9 mouse cellular contexts compared by ENCODE assay signal in genomic region chr2:168912051-168912891, GRCm38 (mm10). TPM values are rescaled to one million over a fixed set of nuclear protein-coding genes. Genes with fewer than 3 reads are reported as not detected.
A peak's percentile ranks its signal among the peaks of the same experiment; 100 is the strongest.
DNase-seq lines count a peak whose midpoint lies in the region; ATAC-seq and TF ChIP-seq lines count a peak whose summit lies in the region.
"Had no signal": no experiment of that assay in that cellular context is flagged by ENCODE, and none has a peak within 500 bp of the region (broad histone marks: within the 10 kb centered on the region; RNA-seq: fewer than 3 reads in every experiment).

No protein-coding gene starts in this region.

- peak overlapping the region; percentile 79 for H3K4me3 ChIP-seq in E14TG2a.4 (replicated peaks; ENCODE audit: low read length)
- peak overlapping the region; percentile 57 for H3K4me3 ChIP-seq in embryonic facial prominence, embryonic 13.5 days
- peak overlapping the region; percentile 44 for H3K4me3 ChIP-seq in midbrain, embryonic 11.5 days (ENCODE audit: low read depth, low read length)

- TF ChIP-seq CTCF in E14TG2a.4 (conservative IDR thresholded peaks at IDR 0.05; ENCODE audit: low read length): no peak

- peaks cover 36% of the 10 kb centered on the region for H3K4me1 ChIP-seq in E14TG2a.4 (replicated peaks; ENCODE audit: low read depth, low read length)
- H3K4me1 ChIP-seq in embryonic facial prominence, embryonic 13.5 days: peaks cover 30% of the 10 kb centered on the region
- peaks cover 10% of the 10 kb centered on the region for H3K4me1 ChIP-seq in midbrain, embryonic 11.5 days (ENCODE audit: control insufficient read depth, insufficient read depth, low read length)

- peak; percentile 31; the same call in 1 of the 2 replicates for ATAC-seq in frontal cortex, adult (ENCODE audit: low TSS enrichment)
- peak; percentile 39; the same call in 1 of the 2 replicates for ATAC-seq in embryonic facial prominence, embryonic 13.5 days (ENCODE audit: insufficient number of reproducible peaks, insufficient read depth, low FRiP score, low TSS enrichment, low read depth)
- ATAC-seq in midbrain, embryonic 11.5 days (ENCODE audit: low FRiP score): peak; percentile 33; the same call in 1 of the 2 replicates

- H3K27me3 ChIP-seq in E14TG2a.4 (ENCODE audit: insufficient read depth, low read length): peaks cover 66% of the 10 kb centered on the region
- peaks cover 42% of the 10 kb centered on the region for H3K27me3 ChIP-seq in embryonic facial prominence, embryonic 13.5 days
- peaks cover 38% of the 10 kb centered on the region for H3K27me3 ChIP-seq in midbrain, embryonic 11.5 days (ENCODE audit: control insufficient read depth, insufficient read depth, low read length)

- WGBS in embryonic facial prominence, embryonic 13.5 days: under 1% methylated on average over 70 of the region's 70 CpGs
- WGBS in midbrain, embryonic 11.5 days: under 1% methylated on average over 69 of the region's 70 CpGs

- no peaks in the 10 kb centered on the region for H3K9me3 ChIP-seq in E14TG2a.4 (ENCODE audit: low read length)
- H3K9me3 ChIP-seq in embryonic facial prominence, embryonic 13.5 days: no peaks in the 10 kb centered on the region
- H3K9me3 ChIP-seq in midbrain, embryonic 11.5 days (ENCODE audit: control insufficient read depth, low read length): no peaks in the 10 kb centered on the region

- peak overlapping the region; percentile 96 for H3K4me2 ChIP-seq in embryonic facial prominence, embryonic 13.5 days
- H3K4me2 ChIP-seq in midbrain, embryonic 11.5 days: peak overlapping the region; percentile 93

- peak overlapping the region; percentile 60 for H3K27ac ChIP-seq in embryonic facial prominence, embryonic 13.5 days
- no peak overlapping the region for H3K27ac ChIP-seq in midbrain, embryonic 11.5 days (ENCODE audit: low read depth, low read length)

- no peaks in the 10 kb centered on the region for H3K36me3 ChIP-seq in E14TG2a.4 (ENCODE audit: insufficient read depth, low read length)
- H3K36me3 ChIP-seq in embryonic facial prominence, embryonic 13.5 days: peaks cover 6% of the 10 kb centered on the region; the same call in 1 of the 2 replicates
- no peaks in the 10 kb centered on the region for H3K36me3 ChIP-seq in midbrain, embryonic 11.5 days (ENCODE audit: control insufficient read depth, insufficient read depth, low read length)
- H3K36me3 ChIP-seq: G1E had no signal

- peak overlapping the region; percentile 63 for H3K9ac ChIP-seq in embryonic facial prominence, embryonic 13.5 days
- peak overlapping the region; percentile 44; the same call in 1 of the 2 replicates for H3K9ac ChIP-seq in midbrain, embryonic 11.5 days (ENCODE audit: low read length)

- DNase-seq in frontal cortex, postnatal 36 days (ENCODE audit: low spot score in 2 of 2): no peak
- DNase-seq in kidney, adult 9 months: peak; percentile 17
- peak; percentile 95 for DNase-seq in midbrain, embryonic 11.5 days (ENCODE audit: low spot score, missing footprints)
- no peak for DNase-seq in spleen, postnatal 14 days (ENCODE audit: low spot score in 2 of 2)
- DNase-seq in layer of hippocampus, adult 11-12 months (ENCODE audit: low spot score): no peak

RNA-seq across cellular contexts. Expression of gene Zfp64, which starts 43.1 kb away (rescaled TPM):
- polyA plus RNA-seq in embryonic facial prominence, embryonic 13.5 days (2015; fragmentation: Nextera tagmentation; extraction: Ambion mirVana): 54.0 and 54.8 TPM in 2 replicates
- 35.6 and 39.4 TPM in 2 replicates for polyA plus RNA-seq in midbrain, embryonic 11.5 days (2014; fragmentation: Nextera tagmentation; extraction: Ambion mirVana)

Comparison
In these comparisons a context has a peak if more than half of its experiments do, and no peak if none do; other contexts are left out.
1. DNase-seq: peak in kidney, adult 9 months (single experiment) and midbrain, embryonic 11.5 days (single experiment); none in frontal cortex, postnatal 36 days (0 of 2), spleen, postnatal 14 days (0 of 2) and layer of hippocampus, adult 11-12 months (single experiment).
2. Peak in every context shown above with its lines, with median percentiles within 50 percentile points of each other: ATAC-seq and H3K4me3 ChIP-seq.